Mouse (Mus musculus): ENCODE data around the gene Exosc10. TPM values are rescaled to one million over a fixed set of nuclear protein-coding genes. Genes with fewer than 3 reads are reported as not detected.

The Exosc10 gene
- total RNA-seq, 2 experiments from 2014 or later = 27.0 to 32.7 TPM

GRCm38 (mm10) chr4:148607758-148608157 is 49.5 kb downstream of the Exosc10 start:
- peak; percentile 82 for DNase-seq

GRCm38 (mm10) chr4:148609805-148610204 is 51.6 kb downstream of the Exosc10 start:
- no peak for DNase-seq

- DNase-seq = no peak
Measured at GRCm38 (mm10) chr4:148610631-148611364, 52.6 kb downstream of the Exosc10 start.

GRCm38 (mm10) chr4:148612557-148612956 is 54.3 kb downstream of the Exosc10 start:
- no peak for DNase-seq

- no peak for DNase-seq
Measured at GRCm38 (mm10) chr4:148613738-148614137, 55.5 kb downstream of the Exosc10 start.

GRCm38 (mm10) chr4:148619805-148620204 is 61.6 kb downstream of the Exosc10 start:
- no peak for DNase-seq

- no peak for DNase-seq
Measured at GRCm38 (mm10) chr4:148620718-148621117, 62.5 kb downstream of the Exosc10 start.

- DNase-seq = no peak
Measured at GRCm38 (mm10) chr4:148622485-148622884, 64.3 kb downstream of the Exosc10 start.

GRCm38 (mm10) chr4:148623609-148624008 is 65.4 kb downstream of the Exosc10 start:
- no peak for DNase-seq

GRCm38 (mm10) chr4:148625010-148625409 is 66.8 kb downstream of the Exosc10 start:
- no peak for DNase-seq

- DNase-seq = peak; percentile 55
Measured at GRCm38 (mm10) chr4:148625756-148626622, 67.8 kb downstream of the Exosc10 start.

GRCm38 (mm10) chr4:148626623-148627185 is 68.5 kb downstream of the Exosc10 start, which contains the start of gene Tardbp:
TSS of gene Tardbp (minus strand) at chr4:148627019.
- peak; percentile 99 for DNase-seq

GRCm38 (mm10) chr4:148627246-148627645 is 69.0 kb downstream of the Exosc10 start:
- DNase-seq = no peak

Other genes starting within 250 kb of the Exosc10 start
- 1 to 10 TPM; 7.5 to 9.2 TPM for gene Ubiad1, start 113.7 kb upstream of the Exosc10 start, total RNA-seq (2021)
- gene Mtor, start 109.8 kb upstream of the Exosc10 start, total RNA-seq (2021) = 10 to 100 TPM; 26.3 to 30.6 TPM
- 10 to 100 TPM in 1 of 2 experiments, 1 to 10 TPM in 1; 3.8 to 24.4 TPM for gene Angptl7, start 58.0 kb upstream of the Exosc10 start, total RNA-seq (2021)
- gene Srm, start 33.1 kb downstream of the Exosc10 start, total RNA-seq (2021) = 10 to 100 TPM; 25.4 to 32.8 TPM
- under 1 TPM; 0.16 to 0.54 TPM for gene Masp2, start 44.1 kb downstream of the Exosc10 start, total RNA-seq (2021)
- gene Tardbp, start 68.6 kb downstream of the Exosc10 start, total RNA-seq (2021) = 100 to 1,000 TPM; 130 to 172 TPM
- gene Gm572, start 84.9 kb downstream of the Exosc10 start, total RNA-seq (2021) = 1 to 10 TPM; 6.9 to 8.6 TPM
- gene Casz1, start 246.0 kb downstream of the Exosc10 start, total RNA-seq (2021) = 10 to 100 TPM; 39.3 to 42.0 TPM